Mouse (Mus musculus) ES-E14 (cell line): ENCODE results near the gene Gm43552.

Source experiments
- CHD2 ChIP-seq: IDR thresholded peaks from 2 replicates; pipeline ENCODE4 v1.6.1; 2014; ENCODE audit warnings: mild to moderate bottlenecking, low read depth, low read length, inconsistent platforms
- HCFC1 ChIP-seq: IDR thresholded peaks from 2 replicates; pipeline ENCODE4 v1.6.1; 2012; ENCODE audit warnings: low read length, inconsistent platforms, borderline replicate concordance; ENCODE audit not compliant: insufficient read depth
- MAFK ChIP-seq: IDR thresholded peaks from 2 replicates; pipeline ENCODE4 v1.6.1; 2014; ENCODE audit warnings: mild to moderate bottlenecking, low read depth, low read length, inconsistent platforms; ENCODE audit not compliant: insufficient read depth
- ZC3H11A ChIP-seq: IDR thresholded peaks from 2 replicates; pipeline ENCODE4 v1.6.1; 2012; ENCODE audit warnings: low read depth, mild to moderate bottlenecking, inconsistent platforms, low read length, borderline replicate concordance
- ZNF384 ChIP-seq: IDR thresholded peaks from 2 replicates; pipeline ENCODE4 v1.6.1; 2012; ENCODE audit warnings: low read depth, low read length, inconsistent platforms

DNA sequence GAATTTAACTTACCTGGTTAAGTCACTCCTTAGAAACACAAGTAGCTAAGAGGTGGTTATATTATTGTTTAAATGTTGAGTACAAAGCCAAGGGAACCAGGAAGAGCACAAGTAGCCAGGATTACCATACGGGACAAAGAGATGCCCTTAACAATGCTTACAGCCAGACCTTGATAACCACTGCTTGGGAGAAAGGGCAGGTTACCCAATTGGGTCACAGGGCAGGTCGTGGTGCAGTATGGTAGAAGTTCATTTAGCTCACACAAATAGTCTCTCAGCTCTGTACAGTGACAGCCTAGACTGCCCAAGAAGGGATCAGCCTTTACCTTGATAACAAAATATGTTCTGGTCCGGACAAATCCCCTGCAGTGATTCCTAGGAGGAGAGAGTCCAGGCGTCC lies 43.7 kb downstream of the Gm43552 start:
- TF ChIP-seq ZC3H11A (no peak), ZNF384 (no peak), MAFK (no peak), HCFC1 (no peak), CHD2 (no peak)
